ENCODE assay signal across 24 mouse cellular contexts in genomic region chr7:27455273-27455672, GRCm38 (mm10). TPM values are rescaled to one million over a fixed set of nuclear protein-coding genes. Genes with fewer than 3 reads are reported as not detected.
DNase-seq lines count a peak whose midpoint lies in the region; ATAC-seq and TF ChIP-seq lines count a peak whose summit lies in the region.
"Had no signal": no experiment of that assay in that cellular context is flagged by ENCODE, and none has a peak within 500 bp of the region (broad histone marks: within the 10 kb centered on the region; RNA-seq: fewer than 3 reads in every experiment).

No protein-coding gene starts in this region.

- CTCF ChIA-PET in Patski (lab: Charles Lee), result no interaction called here

- ATAC-seq in midbrain, embryonic 11.5 days (ENCODE audit: low FRiP score), result no peak
- no peak for ATAC-seq in midbrain, embryonic 14.5 days (ENCODE audit: low FRiP score, low TSS enrichment)
- no peak for ATAC-seq in Patski
- no peak for ATAC-seq in liver, embryonic 14.5 days (ENCODE audit: insufficient read depth)
- ATAC-seq: forebrain, embryonic 16.5 days; intestine, postnatal 0 days had no signal

- H3K9ac ChIP-seq in midbrain, embryonic 11.5 days (ENCODE audit: low read length), result no peak overlapping the region
- H3K9ac ChIP-seq in midbrain, embryonic 14.5 days (replicated peaks; ENCODE audit: low read length), result no peak overlapping the region
- H3K9ac ChIP-seq in liver, embryonic 14.5 days (replicated peaks), result no peak overlapping the region; the same call in 1 of the 2 replicates
- H3K9ac ChIP-seq: embryonic facial prominence, embryonic 15.5 days; forebrain, embryonic 12.5 days; hindbrain, embryonic 15.5 days had no signal

- DNase-seq in midbrain, embryonic 11.5 days (ENCODE audit: low spot score, missing footprints), result peak; percentile 61
- DNase-seq in midbrain, embryonic 14.5 days, result no peak
- DNase-seq in Patski (ENCODE audit: low read depth, low spot score), result no peak
- no peak for DNase-seq in liver, embryonic 14.5 days (ENCODE audit: low read depth in 3 of 3, low spot score in 3 of 3)
- DNase-seq in gastrocnemius, postnatal 25 days, result no peak
- DNase-seq in testis, postnatal 14 days (ENCODE audit: low spot score), result no peak
- no peak for DNase-seq in frontal cortex, postnatal 14 days (ENCODE audit: low spot score in 2 of 2)
- DNase-seq: adrenal gland, adult 2 months; adrenal gland, postnatal 25 days; cerebellum, adult 2 months; cerebellum, postnatal 10 days; embryo, embryonic 11 days; gastrocnemius, adult 2 months; gastrocnemius, postnatal 36 days; heart, adult 11 months; heart, postnatal 14 days had no signal

- WGBS in midbrain, embryonic 11.5 days, result 92% methylated on average over 3 of the region's 3 CpGs
- 91% methylated on average over 3 of the region's 3 CpGs for WGBS in midbrain, embryonic 14.5 days
- WGBS in liver, embryonic 14.5 days (ENCODE audit: insufficient replicate concordance), result 78% methylated on average over 3 of the region's 3 CpGs

- TF ChIP-seq EP300 in liver, embryonic 14.5 days (IDR thresholded peaks at IDR 0.05; ENCODE audit: low read depth), result no peak

- TF ChIP-seq CTCF in Patski (IDR thresholded peaks at IDR 0.05), result peak; percentile 21
- TF ChIP-seq CTCF in liver, embryonic 14.5 days (IDR thresholded peaks at IDR 0.05; ENCODE audit: low read depth), result 0 out of 2 replicates have a peak, but pooled peaks have one; percentile 2

- POLR2A ChIA-PET in Patski (lab: Charles Lee), result no interaction called here

- H3K36me3 ChIP-seq in midbrain, embryonic 11.5 days (ENCODE audit: control insufficient read depth, insufficient read depth, low read length), result no peaks in the 10 kb centered on the region
- no peaks in the 10 kb centered on the region for H3K36me3 ChIP-seq in midbrain, embryonic 14.5 days (ENCODE audit: control insufficient read depth, insufficient read depth, low read length)
- H3K36me3 ChIP-seq in liver, embryonic 14.5 days (replicated peaks; ENCODE audit: control insufficient read depth, insufficient read depth, low read depth), result peaks cover 100% of the 10 kb centered on the region
- H3K36me3 ChIP-seq: embryonic facial prominence, embryonic 15.5 days; forebrain, embryonic 12.5 days; hindbrain, embryonic 15.5 days had no signal

- no peak overlapping the region for H3K4me2 ChIP-seq in midbrain, embryonic 11.5 days
- no peak overlapping the region for H3K4me2 ChIP-seq in midbrain, embryonic 14.5 days (ENCODE audit: low read length)
- peak overlapping the region; percentile 99 for H3K4me2 ChIP-seq in liver, embryonic 14.5 days (ENCODE audit: low read depth)
- H3K4me2 ChIP-seq: embryonic facial prominence, embryonic 15.5 days; forebrain, embryonic 12.5 days; hindbrain, embryonic 15.5 days had no signal

- H3K4me1 ChIP-seq in midbrain, embryonic 11.5 days (ENCODE audit: control insufficient read depth, insufficient read depth, low read length), result no peaks in the 10 kb centered on the region
- no peaks in the 10 kb centered on the region for H3K4me1 ChIP-seq in midbrain, embryonic 14.5 days (ENCODE audit: control insufficient read depth, insufficient read depth, low read length)
- peaks cover 66 to 70% of the 10 kb centered on the region in 2 experiments for H3K4me1 ChIP-seq in liver, embryonic 14.5 days (replicated peaks; ENCODE audit: control insufficient read depth in 2 of 2, insufficient read depth in 2 of 2, low read length in 1 of 2)
- H3K4me1 ChIP-seq: embryonic facial prominence, embryonic 15.5 days; forebrain, embryonic 12.5 days; hindbrain, embryonic 15.5 days had no signal

- H3K4me3 ChIP-seq in midbrain, embryonic 11.5 days (ENCODE audit: low read depth, low read length), result no peak overlapping the region
- no peak overlapping the region for H3K4me3 ChIP-seq in midbrain, embryonic 14.5 days (replicated peaks; ENCODE audit: low read depth, low read length)
- H3K4me3 ChIP-seq in liver, embryonic 14.5 days (ENCODE audit: insufficient read depth in 1 of 2, low read depth in 2 of 2, low read length in 2 of 2), result no peak overlapping the region
- H3K4me3 ChIP-seq: embryonic facial prominence, embryonic 15.5 days; forebrain, embryonic 12.5 days; gastrocnemius, adult 2 months; hindbrain, embryonic 15.5 days had no signal

- H3K27me3 ChIP-seq in midbrain, embryonic 11.5 days (ENCODE audit: control insufficient read depth, insufficient read depth, low read length), result no peaks in the 10 kb centered on the region
- no peaks in the 10 kb centered on the region for H3K27me3 ChIP-seq in midbrain, embryonic 14.5 days (ENCODE audit: control insufficient read depth, insufficient read depth, low read length)
- H3K27me3 ChIP-seq in Patski, result no peaks in the 10 kb centered on the region
- no peaks in the 10 kb centered on the region for H3K27me3 ChIP-seq in liver, embryonic 14.5 days (ENCODE audit: control insufficient read depth, insufficient read depth, low read length)
- H3K27me3 ChIP-seq: embryonic facial prominence, embryonic 15.5 days; forebrain, embryonic 12.5 days; hindbrain, embryonic 15.5 days had no signal

- H3K27ac ChIP-seq in midbrain, embryonic 11.5 days (ENCODE audit: low read depth, low read length), result no peak overlapping the region
- no peak overlapping the region for H3K27ac ChIP-seq in midbrain, embryonic 14.5 days (replicated peaks; ENCODE audit: low read depth, low read length)
- peak overlapping the region; percentile 78 for H3K27ac ChIP-seq in liver, embryonic 14.5 days
- H3K27ac ChIP-seq: embryonic facial prominence, embryonic 15.5 days; forebrain, embryonic 12.5 days; gastrocnemius, adult 2 months; hindbrain, embryonic 15.5 days had no signal

- in situ Hi-C loops in Patski (cut with MboI; ENCODE audit: low pct_unique_long_range_greater_than_20kb), result no loop called here

- H3K9me3 ChIP-seq in midbrain, embryonic 11.5 days (ENCODE audit: control insufficient read depth, low read length), result no peaks in the 10 kb centered on the region
- H3K9me3 ChIP-seq in midbrain, embryonic 14.5 days (ENCODE audit: control insufficient read depth, low read length), result no peaks in the 10 kb centered on the region
- H3K9me3 ChIP-seq in liver, embryonic 14.5 days (ENCODE audit: control insufficient read depth, low read length), result no peaks in the 10 kb centered on the region
- H3K9me3 ChIP-seq: embryonic facial prominence, embryonic 15.5 days; forebrain, embryonic 12.5 days; G1E; hindbrain, embryonic 15.5 days had no signal

RNA-seq across cellular contexts. Expression of gene Blvrb, which starts 7.5 kb away (rescaled TPM):
- 33.1 and 39.5 TPM in 2 replicates for polyA plus RNA-seq in midbrain, embryonic 11.5 days (2014; fragmentation: Nextera tagmentation; extraction: Ambion mirVana)
- 8.9 and 17.3 TPM in 2 replicates for polyA plus RNA-seq in midbrain, embryonic 14.5 days (2014; fragmentation: Nextera tagmentation; extraction: Ambion mirVana)
- polyA plus RNA-seq in Patski (2021), result 20.3 TPM
- 673 and 878 TPM in 2 replicates for polyA plus RNA-seq in liver, embryonic 14.5 days (2012; rRNA removed)
- 1,114 and 1,162 TPM in 2 replicates for polyA plus RNA-seq in liver, embryonic 14.5 days (2014; fragmentation: Nextera tagmentation; extraction: Ambion mirVana)
- total RNA-seq in gastrocnemius, postnatal 25 days (2021), result 10 to 100 TPM; 11.0 to 17.2 TPM

RNA-seq across cellular contexts. Expression of gene Sptbn4, which starts 7.8 kb away (rescaled TPM):
- 0.08 and 0.31 TPM in 2 replicates for polyA plus RNA-seq in midbrain, embryonic 11.5 days (2014; fragmentation: Nextera tagmentation; extraction: Ambion mirVana)
- polyA plus RNA-seq in midbrain, embryonic 14.5 days (2014; fragmentation: Nextera tagmentation; extraction: Ambion mirVana), result 4.1 and 4.7 TPM in 2 replicates
- 0.13 TPM for polyA plus RNA-seq in Patski (2021)
- polyA plus RNA-seq in liver, embryonic 14.5 days (2012; rRNA removed), result 0.06 TPM in 2 replicates
- 0.05 and 0.06 TPM in 2 replicates for polyA plus RNA-seq in liver, embryonic 14.5 days (2014; fragmentation: Nextera tagmentation; extraction: Ambion mirVana)
- total RNA-seq in gastrocnemius, postnatal 25 days (2021), result under 1 TPM in 1 of 2 experiments, not detected in 1; 0.05 TPM
- total RNA-seq: common myeloid progenitor, adult 5-6 weeks; hematopoietic stem cell, adult 5-6 weeks had no signal

RNA-seq across cellular contexts. Expression of gene Sertad3, which starts 18.3 kb away (rescaled TPM):
- 20.3 and 22.0 TPM in 2 replicates for polyA plus RNA-seq in midbrain, embryonic 11.5 days (2014; fragmentation: Nextera tagmentation; extraction: Ambion mirVana)
- polyA plus RNA-seq in midbrain, embryonic 14.5 days (2014; fragmentation: Nextera tagmentation; extraction: Ambion mirVana), result 6.6 and 9.8 TPM in 2 replicates
- 9.1 TPM for polyA plus RNA-seq in Patski (2021)
- 22.6 and 24.0 TPM in 2 replicates for polyA plus RNA-seq in liver, embryonic 14.5 days (2012; rRNA removed)
- polyA plus RNA-seq in liver, embryonic 14.5 days (2014; fragmentation: Nextera tagmentation; extraction: Ambion mirVana), result 22.5 and 25.3 TPM in 2 replicates
- 1 to 10 TPM; 3.8 to 7.3 TPM for total RNA-seq in gastrocnemius, postnatal 25 days (2021)

RNA-seq across cellular contexts. Expression of gene Sertad1, which starts 31.4 kb away (rescaled TPM):
- 13.4 and 15.5 TPM in 2 replicates for polyA plus RNA-seq in midbrain, embryonic 11.5 days (2014; fragmentation: Nextera tagmentation; extraction: Ambion mirVana)
- polyA plus RNA-seq in midbrain, embryonic 14.5 days (2014; fragmentation: Nextera tagmentation; extraction: Ambion mirVana), result 6.0 and 7.5 TPM in 2 replicates
- polyA plus RNA-seq in Patski (2021), result 27.6 TPM
- 9.9 and 13.5 TPM in 2 replicates for polyA plus RNA-seq in liver, embryonic 14.5 days (2012; rRNA removed)
- polyA plus RNA-seq in liver, embryonic 14.5 days (2014; fragmentation: Nextera tagmentation; extraction: Ambion mirVana), result 19.7 and 20.3 TPM in 2 replicates
- 1 to 10 TPM; 6.8 to 7.5 TPM for total RNA-seq in gastrocnemius, postnatal 25 days (2021)

RNA-seq across cellular contexts. Expression of gene Prx, which starts 43.9 kb away (rescaled TPM):
- 0.77 and 0.85 TPM in 2 replicates for polyA plus RNA-seq in midbrain, embryonic 11.5 days (2014; fragmentation: Nextera tagmentation; extraction: Ambion mirVana)
- 0.77 and 0.97 TPM in 2 replicates for polyA plus RNA-seq in midbrain, embryonic 14.5 days (2014; fragmentation: Nextera tagmentation; extraction: Ambion mirVana)
- polyA plus RNA-seq in Patski (2021), result 4.4 TPM
- polyA plus RNA-seq in liver, embryonic 14.5 days (2012; rRNA removed), result 0.55 and 0.73 TPM in 2 replicates
- polyA plus RNA-seq in liver, embryonic 14.5 days (2014; fragmentation: Nextera tagmentation; extraction: Ambion mirVana), result 0.23 and 0.29 TPM in 2 replicates
- 10 to 100 TPM; 11.6 to 13.0 TPM for total RNA-seq in gastrocnemius, postnatal 25 days (2021)

Comparison
In these comparisons a context has a peak if more than half of its experiments do, and no peak if none do; other contexts are left out.
1. RNA of gene Blvrb, which starts 7.5 kb away (polyA plus RNA-seq): 673 to 1,162 TPM in liver, embryonic 14.5 days; 33.1 to 39.5 TPM in midbrain, embryonic 11.5 days, 20.3 TPM in Patski (single experiment) and 8.9 to 17.3 TPM in midbrain, embryonic 14.5 days; every median in the first group is over 10 times any median in the second.